Mouse (Mus musculus) 416B (cell line): ENCODE data around the gene Mcur1.

Experiments used
- DNase-seq: peaks from one replicate; pipeline ENCODE4 v3.0.0; 2011; ENCODE audit warnings: low read depth

The Mcur1 gene

GRCm38 (mm10) chr13:43565346-43565745 lies 5.4 kb upstream of the Mcur1 start:
- peak; percentile 85 for DNase-seq

DNA sequence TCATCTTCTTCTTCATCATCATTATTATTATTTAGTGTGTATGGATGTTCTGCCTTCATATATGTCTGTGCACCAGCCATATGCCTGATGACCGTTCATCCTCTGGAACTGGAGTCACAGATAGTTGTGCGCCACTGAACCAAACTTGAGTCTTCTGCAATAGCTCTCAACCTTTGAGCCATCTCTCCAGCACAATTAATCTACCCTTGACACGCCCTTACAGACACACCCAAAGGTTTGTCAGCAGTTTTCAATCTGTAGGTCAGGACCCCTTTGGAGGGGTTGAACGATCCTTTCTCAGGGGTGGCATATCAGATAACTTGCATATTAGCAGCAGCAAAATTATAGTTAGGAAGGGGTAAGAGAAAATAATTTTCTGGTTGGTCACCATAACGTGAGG lies 4.7 kb upstream of the Mcur1 start:
- no peak for DNase-seq

DNA sequence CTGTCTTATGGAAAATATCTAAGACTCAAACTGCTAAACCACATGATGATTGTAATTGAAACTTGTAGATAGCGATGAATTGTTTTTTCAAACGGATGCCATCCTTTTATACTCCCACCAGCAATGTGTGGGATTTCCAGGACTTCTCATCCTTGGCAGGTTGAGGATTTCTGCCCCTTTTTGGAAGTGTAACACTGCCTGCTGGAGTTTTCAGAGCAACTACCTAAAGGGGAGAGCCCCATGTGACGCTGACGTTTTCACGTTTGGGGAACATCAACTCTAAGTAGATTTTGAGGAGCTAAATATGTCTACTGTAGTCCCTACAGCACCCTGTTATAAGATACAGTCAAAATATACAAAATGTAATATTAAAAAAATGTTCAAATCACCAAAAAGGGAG lies 2.7 kb upstream of the Mcur1 start:
- no peak for DNase-seq

DNA sequence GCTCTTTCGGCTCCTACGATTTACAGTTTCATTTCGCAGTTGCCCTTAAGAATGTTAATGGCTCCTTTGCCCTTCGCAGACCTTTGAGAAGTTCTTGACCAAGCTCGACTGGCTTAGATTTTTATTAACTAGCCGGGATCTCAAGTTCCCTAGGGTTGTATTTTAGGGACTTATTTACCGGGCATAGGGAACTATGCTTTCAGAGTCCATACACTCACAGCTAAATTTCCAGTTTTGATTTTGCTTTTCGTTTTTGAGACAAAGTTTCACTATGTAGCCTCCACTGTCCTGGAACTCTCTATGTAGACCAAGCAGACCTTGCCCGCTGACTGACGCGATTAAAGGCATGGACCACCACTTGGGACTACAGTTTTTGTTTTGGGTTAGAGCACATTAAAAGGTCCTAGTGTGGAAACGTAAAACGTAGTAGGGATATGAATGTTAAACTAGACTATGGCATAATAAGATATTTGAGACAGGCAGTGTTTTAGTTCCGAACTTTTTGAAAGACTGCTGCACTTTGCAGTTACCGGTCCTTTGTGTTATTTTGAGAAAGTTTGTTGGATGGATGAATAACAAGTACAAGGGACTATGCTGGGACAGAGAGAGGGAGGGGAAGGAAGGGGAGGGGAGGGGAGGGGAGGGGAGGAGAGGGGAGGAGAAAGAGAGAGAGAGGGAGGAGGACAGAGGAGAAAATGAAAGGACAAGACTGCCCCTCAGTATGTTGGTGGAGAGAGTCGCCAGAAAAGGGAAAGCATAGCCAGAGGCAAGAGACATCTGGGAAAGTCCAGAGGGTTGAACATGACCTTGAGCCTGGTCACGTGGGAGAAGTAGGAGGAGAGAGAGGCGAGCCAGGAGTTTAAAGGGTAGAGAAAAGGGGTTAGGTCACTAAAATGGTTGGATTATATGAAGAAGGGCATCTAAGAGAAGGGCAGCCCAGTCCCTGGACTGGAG lies 744 bp upstream of the Mcur1 start:
- peak; percentile 90 for DNase-seq

- peak; percentile 42 for DNase-seq
Observed at GRCm38 (mm10) chr13:43558959-43559358, 1.0 kb downstream of the Mcur1 start.

DNA sequence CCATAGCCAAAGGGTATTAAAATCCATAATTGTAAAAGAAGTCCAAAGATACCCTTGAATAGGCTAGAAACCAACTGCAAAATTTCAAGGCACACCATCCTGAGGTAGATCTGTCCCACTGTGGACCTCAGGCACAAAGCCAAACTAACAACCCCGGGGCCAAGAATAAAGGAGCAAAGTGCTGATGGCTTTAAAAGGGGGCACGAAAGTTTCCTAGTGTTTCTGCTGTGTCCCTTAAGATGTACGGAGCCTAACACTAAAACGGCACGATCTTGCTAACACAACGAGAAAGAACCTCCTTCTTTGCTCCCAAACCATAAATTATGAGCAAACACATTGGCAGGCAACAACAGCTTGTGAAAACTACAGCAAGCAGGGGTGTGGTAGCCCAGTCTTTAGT lies 1.6 kb downstream of the Mcur1 start:
- DNase-seq = no peak

- peak; percentile 37 for DNase-seq
Observed at GRCm38 (mm10) chr13:43556913-43557542, 3.0 kb downstream of the Mcur1 start.

DNA sequence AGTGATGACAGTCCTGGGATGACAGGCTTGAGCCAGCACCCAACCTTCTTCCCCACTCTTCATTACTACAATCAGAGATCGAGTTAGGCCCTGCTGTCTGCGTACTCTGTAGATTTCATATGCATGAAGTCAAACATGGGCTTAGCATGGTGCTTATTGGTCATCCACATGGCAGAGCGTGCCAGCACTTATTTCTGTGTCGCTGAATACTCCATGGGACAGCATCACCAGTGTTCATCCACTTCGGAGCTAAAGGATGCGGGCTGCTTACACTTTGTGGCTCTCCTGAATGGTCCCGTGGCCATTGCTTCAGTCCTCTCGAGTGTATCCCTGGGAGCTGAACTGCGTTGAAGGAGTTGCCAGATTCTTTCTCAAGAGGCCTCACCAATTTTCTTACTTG lies 4.7 kb downstream of the Mcur1 start:
- no peak for DNase-seq

DNA sequence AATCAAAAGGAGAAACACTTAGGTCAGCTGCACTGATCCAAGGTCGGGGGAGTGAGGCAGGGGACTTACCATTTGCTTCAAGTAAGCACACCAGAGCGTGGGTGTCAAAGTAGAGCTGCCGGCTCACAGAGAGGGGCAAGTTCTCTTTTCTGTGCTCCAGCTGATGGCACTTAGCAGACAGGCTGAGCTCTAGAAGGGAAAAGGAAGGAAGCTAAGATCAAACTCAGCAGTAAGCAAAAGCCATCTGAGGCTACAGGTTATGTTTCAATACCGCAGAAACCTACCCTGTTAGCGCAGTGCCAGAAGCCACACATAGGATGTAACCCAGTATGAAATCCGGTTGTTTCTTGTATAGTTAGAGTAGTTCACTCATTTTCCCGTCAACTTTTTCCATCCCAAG lies 5.2 kb downstream of the Mcur1 start:
- DNase-seq = no peak

DNA sequence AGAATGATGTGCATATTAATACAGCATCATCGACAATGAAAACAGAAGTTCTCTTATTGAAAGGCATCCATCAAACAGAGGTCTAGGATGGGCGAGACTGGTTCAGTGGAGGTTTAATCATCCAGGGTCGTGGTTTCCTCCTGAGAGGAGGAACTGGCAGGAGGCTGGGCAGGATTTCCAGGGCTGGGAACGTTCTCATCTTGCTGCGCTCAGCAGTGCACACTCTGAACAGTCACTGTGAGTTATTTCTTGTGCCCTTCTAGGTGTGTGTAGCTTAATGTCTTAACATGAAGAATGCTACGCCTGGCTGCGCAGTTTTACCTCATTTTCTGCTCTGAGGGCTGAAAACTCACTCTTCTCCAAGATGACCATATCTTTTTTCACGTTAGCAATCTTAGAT lies 9.3 kb downstream of the Mcur1 start:
- DNase-seq = no peak

DNA sequence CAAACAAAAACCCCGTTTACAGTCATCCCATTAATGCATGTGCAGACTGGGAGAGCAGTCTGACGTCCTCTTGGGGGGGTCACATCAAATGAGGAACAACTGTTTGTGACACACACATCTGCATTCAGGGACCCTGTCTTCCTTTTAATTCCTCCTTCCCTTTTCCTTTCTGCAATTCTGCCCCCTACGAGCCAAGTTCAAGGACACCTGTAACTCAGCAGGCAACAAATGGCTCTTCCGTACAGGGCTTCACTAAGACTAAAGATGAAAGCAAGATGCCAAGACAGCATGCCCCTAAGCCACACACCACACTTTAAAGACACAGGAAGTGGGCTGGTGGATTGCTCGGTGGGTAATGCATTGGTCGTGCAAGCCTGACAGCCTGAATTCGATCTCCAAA lies 10.1 kb downstream of the Mcur1 start:
- peak; percentile 24 for DNase-seq

- peak; percentile 42 for DNase-seq
Observed at GRCm38 (mm10) chr13:43549078-43549698, 10.8 kb downstream of the Mcur1 start.

GRCm38 (mm10) chr13:43548617-43549016 lies 11.4 kb downstream of the Mcur1 start:
- no peak for DNase-seq

- DNase-seq = peak; percentile 85
Observed at GRCm38 (mm10) chr13:43546861-43547260, 13.1 kb downstream of the Mcur1 start.

- no peak for DNase-seq
Observed at GRCm38 (mm10) chr13:43540205-43540815, 19.7 kb downstream of the Mcur1 start.

DNA sequence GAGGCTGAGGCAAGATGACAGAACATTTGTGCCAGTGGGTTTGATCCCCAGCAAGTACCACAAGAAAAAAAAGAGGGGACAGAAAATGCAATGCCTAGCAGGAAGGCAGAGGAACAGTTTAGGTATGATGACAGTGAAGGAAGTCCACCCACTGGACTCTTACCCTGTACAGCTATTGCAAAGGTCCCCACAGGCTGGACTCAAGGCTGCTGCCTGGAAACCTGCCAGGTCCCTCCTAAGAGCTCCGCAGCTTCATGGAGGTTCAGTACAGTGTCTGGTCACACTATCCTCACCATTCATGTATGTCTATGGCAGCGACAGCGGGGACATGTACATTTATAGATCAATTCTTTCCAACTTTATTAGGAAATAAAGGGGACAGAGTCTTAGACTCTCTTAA lies 20.6 kb downstream of the Mcur1 start:
- no peak for DNase-seq

- no peak for DNase-seq
Observed at GRCm38 (mm10) chr13:43537854-43538253, 22.1 kb downstream of the Mcur1 start.

GRCm38 (mm10) chr13:43534015-43534414 lies 26.0 kb downstream of the Mcur1 start:
- no peak for DNase-seq

GRCm38 (mm10) chr13:43530832-43531693 lies 28.9 kb downstream of the Mcur1 start:
- peak; percentile 96 for DNase-seq

GRCm38 (mm10) chr13:43530129-43530831 lies 29.7 kb downstream of the Mcur1 start:
- DNase-seq = peak; percentile 94

DNA sequence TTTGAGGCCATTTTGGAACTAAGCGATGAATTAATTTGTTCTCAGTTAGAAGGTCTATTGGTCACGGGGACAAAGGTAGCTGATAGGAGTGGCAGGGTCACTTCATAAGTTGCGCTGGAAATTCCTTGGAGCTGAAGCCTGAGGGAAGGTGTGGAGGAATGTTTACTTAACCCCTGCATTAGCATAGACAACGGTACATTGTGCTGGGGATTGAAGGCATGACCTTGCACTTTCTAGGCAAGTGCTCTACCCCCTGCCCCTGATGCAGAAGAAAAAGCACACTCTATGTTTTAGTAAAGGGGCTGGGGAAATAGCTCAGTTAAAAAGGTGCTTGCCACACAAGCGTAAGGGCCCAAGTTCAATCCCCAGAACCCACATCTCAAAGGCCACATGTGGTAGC lies 33.7 kb downstream of the Mcur1 start:
- no peak for DNase-seq
